Mouse (Mus musculus) limb, embryonic 11.5 days (tissue): ENCODE measurements at regions not wholly inside any gene's neighbourhood (a gene's known extent, or its start where the extent isn't known, plus 50 kb on each side); places are given as distances from the start of the nearest gene placed in this dataset.

ENCODE experiments used
- ATAC-seq: fragments of 200-750 bp; cut with Nextera tagmentation; 2 replicates; pipeline ENCODE4 v1.8.0; 2017; ENCODE audit warnings: low read depth; ENCODE audit not compliant: insufficient number of reproducible peaks, low FRiP score, low TSS enrichment
- DNase-seq: peaks from one replicate; pipeline ENCODE4 v3.0.0-alpha.2; 2015; ENCODE audit warnings: low spot score
- H3K27ac ChIP-seq: fragments of 300-500 bp; sonication (generic); replicated peaks from 2 replicates; pipeline ENCODE4 v1.5.1; 2014; ENCODE audit warnings: low read depth, mild to moderate bottlenecking, low read length
- H3K27me3 ChIP-seq: fragments of 300-500 bp; sonication (generic); 2 replicates; pipeline ENCODE4 v1.6.1; 2014; ENCODE audit warnings: mild to moderate bottlenecking, low read length, mixed read lengths; ENCODE audit not compliant: control insufficient read depth, insufficient read depth
- H3K36me3 ChIP-seq: fragments of 300-500 bp; sonication (generic); 2 replicates; pipeline ENCODE4 v1.6.1; 2014; ENCODE audit warnings: mild to moderate bottlenecking, low read length, moderate library complexity, mixed read lengths; ENCODE audit not compliant: control insufficient read depth, insufficient read depth
- H3K4me1 ChIP-seq: fragments of 300-500 bp; sonication (generic); 2 replicates; pipeline ENCODE4 v1.6.1; 2014; ENCODE audit warnings: low read length, mixed read lengths; ENCODE audit not compliant: control insufficient read depth, insufficient read depth
- H3K4me2 ChIP-seq: fragments of 300-500 bp; sonication (generic); 2 replicates; pipeline ENCODE4 v1.6.1; 2014; ENCODE audit warnings: low read depth, mild to moderate bottlenecking, moderate library complexity; ENCODE audit not compliant: severe bottlenecking
- H3K4me3 ChIP-seq: fragments of 300-500 bp; sonication (generic); 2 replicates; pipeline ENCODE4 v1.5.1; 2014; ENCODE audit warnings: low read depth, low read length
- H3K9ac ChIP-seq: fragments of 300-500 bp; sonication (generic); 2 replicates; pipeline ENCODE4 v1.6.1; 2014; ENCODE audit warnings: mild to moderate bottlenecking, low read length
- H3K9me3 ChIP-seq: fragments of 300-500 bp; sonication (generic); 2 replicates; pipeline ENCODE4 v1.6.1; 2016; ENCODE audit warnings: low read length; ENCODE audit not compliant: control insufficient read depth
- WGBS: fragments of 180-500 bp; shearing (Covaris S2); extraction: QIAGEN DNeasy Blood & Tissue Kit; methylation state at CpG from one replicate; pipeline ENCODE4 v1.1.7; 2014; 5-methylcytosine and 5-hydroxymethylcytosine counted together

GRCm38 (mm10) chr8:44782421-44782820 lies 152.8 kb upstream of the Fat1 start:
- Histone ChIP-seq H3K9ac (no peak overlapping the region), H3K27me3 (no peaks in the 10 kb centered on the region), H3K27ac (no peak overlapping the region), H3K36me3 (no peaks in the 10 kb centered on the region), H3K4me1 (no peaks in the 10 kb centered on the region), H3K4me3 (no peak overlapping the region), H3K9me3 (no peaks in the 10 kb centered on the region), H3K4me2 (no peak overlapping the region)
- DNase-seq (no peak), ATAC-seq (no peak)
- 67% methylated on average over 9 of the region's 9 CpGs for WGBS

GRCm38 (mm10) chr8:44785161-44785560 lies 150.1 kb upstream of the Fat1 start:
- H3K36me3 ChIP-seq = no peaks in the 10 kb centered on the region
- no peak for ATAC-seq
- H3K27ac ChIP-seq = no peak overlapping the region
- H3K4me1 ChIP-seq = no peaks in the 10 kb centered on the region
- H3K4me2 ChIP-seq = no peak overlapping the region
- H3K9ac ChIP-seq = no peak overlapping the region
- no peak overlapping the region for H3K4me3 ChIP-seq
- no peaks in the 10 kb centered on the region for H3K9me3 ChIP-seq
- no peak for DNase-seq
- H3K27me3 ChIP-seq = no peaks in the 10 kb centered on the region
- 90% methylated on average over 8 of the region's 8 CpGs for WGBS

- H3K27me3 ChIP-seq = no peaks in the 10 kb centered on the region
- no peak overlapping the region for H3K27ac ChIP-seq
- no peak overlapping the region for H3K4me2 ChIP-seq
- DNase-seq = no peak
- H3K4me3 ChIP-seq = no peak overlapping the region
- ATAC-seq = no peak
- 88% methylated on average over 5 of the region's 5 CpGs for WGBS
- no peaks in the 10 kb centered on the region for H3K36me3 ChIP-seq
- H3K9ac ChIP-seq = no peak overlapping the region
- H3K4me1 ChIP-seq = no peaks in the 10 kb centered on the region
- H3K9me3 ChIP-seq = no peaks in the 10 kb centered on the region
Observed at GRCm38 (mm10) chr8:44786740-44787139, 148.5 kb upstream of the Fat1 start.

DNA sequence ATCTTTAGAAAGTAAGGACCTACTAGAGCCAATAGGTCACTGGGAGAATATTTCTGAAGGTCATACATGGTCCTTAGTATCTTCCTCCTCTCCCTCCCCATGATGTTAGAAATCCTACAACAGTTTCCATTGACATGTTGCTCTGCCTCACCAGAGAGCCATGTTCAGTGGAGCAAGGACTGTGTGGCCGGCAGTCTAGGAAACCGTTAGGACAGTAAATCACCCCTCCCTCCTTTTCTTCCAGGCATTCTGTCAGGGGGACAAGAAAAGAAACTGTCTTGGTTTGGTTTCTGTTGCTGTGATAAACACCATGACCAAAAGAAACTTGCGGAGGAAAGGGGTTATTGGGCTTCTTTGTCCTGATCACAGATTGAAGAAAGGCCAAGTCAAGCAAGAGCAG lies 147.0 kb upstream of the Fat1 start:
- ATAC-seq (no peak), DNase-seq (no peak)
- no peaks in the 10 kb centered on the region for H3K36me3 ChIP-seq
- H3K9me3 ChIP-seq = no peaks in the 10 kb centered on the region
- no peak overlapping the region for H3K9ac ChIP-seq
- no peak overlapping the region for H3K4me3 ChIP-seq
- no peaks in the 10 kb centered on the region for H3K4me1 ChIP-seq
- H3K4me2 ChIP-seq = no peak overlapping the region
- H3K27me3 ChIP-seq = no peaks in the 10 kb centered on the region
- 73% methylated on average over 3 of the region's 3 CpGs for WGBS
- no peak overlapping the region for H3K27ac ChIP-seq

DNA sequence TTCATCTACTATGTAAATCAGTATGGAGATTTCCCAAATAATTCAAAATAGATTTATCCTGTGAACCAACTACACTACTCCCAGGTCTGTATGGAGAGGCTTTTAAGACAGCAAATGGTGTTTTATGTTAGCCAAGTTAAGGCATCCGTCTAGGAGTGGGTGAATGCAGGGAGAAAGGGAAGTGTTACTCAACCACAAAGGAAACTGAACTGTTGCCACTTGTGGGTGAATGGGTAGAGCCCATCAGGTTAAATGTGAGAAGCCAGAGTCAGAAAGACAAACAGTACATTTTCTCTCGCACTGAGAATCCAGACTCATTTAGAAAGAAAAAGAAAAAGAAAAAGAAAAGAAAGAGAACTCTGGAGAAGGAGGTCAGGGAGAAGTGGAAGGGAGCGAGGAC lies 135.7 kb upstream of the Fat1 start:
- no peaks in the 10 kb centered on the region for H3K36me3 ChIP-seq
- no peak overlapping the region for H3K4me3 ChIP-seq
- H3K27ac ChIP-seq = no peak overlapping the region
- no peak overlapping the region for H3K9ac ChIP-seq
- H3K4me2 ChIP-seq = no peak overlapping the region
- DNase-seq (no peak), ATAC-seq (no peak)
- WGBS = 89% methylated on average over 3 of the region's 3 CpGs
- H3K27me3 ChIP-seq = no peaks in the 10 kb centered on the region
- no peaks in the 10 kb centered on the region for H3K4me1 ChIP-seq
- H3K9me3 ChIP-seq = no peaks in the 10 kb centered on the region

GRCm38 (mm10) chr8:44800827-44801273 lies 134.4 kb upstream of the Fat1 start:
- Histone ChIP-seq H3K9me3 (no peaks in the 10 kb centered on the region), H3K27me3 (no peaks in the 10 kb centered on the region), H3K4me1 (no peaks in the 10 kb centered on the region), H3K27ac (no peak overlapping the region), H3K4me3 (no peak overlapping the region), H3K9ac (no peak overlapping the region), H3K36me3 (no peaks in the 10 kb centered on the region), H3K4me2 (no peak overlapping the region)
- WGBS = 31% methylated on average over 6 of the region's 6 CpGs
- DNase-seq (no peak), ATAC-seq (no peak)

- Histone ChIP-seq H3K4me2 (no peak overlapping the region), H3K27me3 (no peaks in the 10 kb centered on the region), H3K27ac (no peak overlapping the region), H3K9me3 (no peaks in the 10 kb centered on the region), H3K36me3 (no peaks in the 10 kb centered on the region), H3K9ac (no peak overlapping the region), H3K4me3 (no peak overlapping the region), H3K4me1 (no peaks in the 10 kb centered on the region)
- WGBS = 48% methylated on average over 6 of the region's 6 CpGs
- no peak for DNase-seq
- no peak for ATAC-seq
Observed at GRCm38 (mm10) chr8:44801604-44802206, 133.5 kb upstream of the Fat1 start.

- Histone ChIP-seq H3K4me3 (no peak overlapping the region), H3K9ac (no peak overlapping the region), H3K9me3 (no peaks in the 10 kb centered on the region), H3K36me3 (no peaks in the 10 kb centered on the region), H3K27ac (no peak overlapping the region), H3K27me3 (no peaks in the 10 kb centered on the region), H3K4me1 (no peaks in the 10 kb centered on the region), H3K4me2 (no peak overlapping the region)
- 83% methylated on average over 5 of the region's 5 CpGs for WGBS
- DNase-seq = no peak
- ATAC-seq = no peak
Observed at GRCm38 (mm10) chr8:44802331-44802730, 132.9 kb upstream of the Fat1 start.
